Mouse (Mus musculus): ENCODE results near the gene Ttc24. TPM values are rescaled to one million over a fixed set of nuclear protein-coding genes. Genes with fewer than 3 reads are reported as not detected.

The Ttc24 gene
- not detected in 2 replicates for polyA plus RNA-seq (2014; fragmentation: Nextera tagmentation; extraction: Ambion mirVana)

DNA sequence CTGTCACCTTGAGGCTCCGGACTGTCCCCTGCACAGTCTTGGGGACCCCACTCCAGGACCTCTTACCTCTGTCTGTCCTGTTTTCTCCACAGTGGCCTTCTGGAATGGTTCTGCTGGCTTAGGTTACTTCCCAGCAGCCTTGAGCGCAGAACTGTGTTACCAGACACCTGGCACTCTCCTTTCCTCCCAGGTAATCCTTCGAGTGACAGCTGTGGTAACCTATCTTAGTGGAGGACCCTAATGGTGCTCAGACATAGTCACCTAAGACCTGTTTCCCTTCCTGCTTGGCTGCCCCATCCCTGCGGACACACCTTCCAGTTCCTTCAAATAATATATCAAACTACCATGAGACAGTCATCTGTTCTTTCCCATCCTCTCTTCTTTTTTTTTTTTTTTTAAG is at the start of gene Ttc24:
Gene Ttc24, minus strand, starts transcription at position 101 of the 400 bp plus-strand sequence.
- Histone ChIP-seq H3K9ac (replicated peaks; ENCODE audit: low read length) (no peak within 1 kb of the TSS), H3K4me2 (ENCODE audit: low read length) (no peak within 1 kb of the TSS), H3K4me3 (replicated peaks; ENCODE audit: low read depth, low read length) (no peak within 1 kb of the TSS), H3K36me3 (ENCODE audit: control insufficient read depth, insufficient read depth, low read length) (no peaks in the 10 kb centered on the region), H3K9me3 (ENCODE audit: control insufficient read depth, low read length) (no peaks in the 10 kb centered on the region), H3K4me1 (ENCODE audit: control insufficient read depth, insufficient read depth, low read length) (no peaks in the 10 kb centered on the region), H3K27ac (replicated peaks; ENCODE audit: low read depth, low read length) (no peak within 1 kb of the TSS), H3K27me3 (ENCODE audit: control insufficient read depth, insufficient read depth, low read length) (no peaks in the 10 kb centered on the region)
- ATAC-seq (ENCODE audit: low FRiP score, low TSS enrichment) (no peak), DNase-seq (no peak)
- 84% methylated on average over 4 of the region's 4 CpGs for WGBS

DNA sequence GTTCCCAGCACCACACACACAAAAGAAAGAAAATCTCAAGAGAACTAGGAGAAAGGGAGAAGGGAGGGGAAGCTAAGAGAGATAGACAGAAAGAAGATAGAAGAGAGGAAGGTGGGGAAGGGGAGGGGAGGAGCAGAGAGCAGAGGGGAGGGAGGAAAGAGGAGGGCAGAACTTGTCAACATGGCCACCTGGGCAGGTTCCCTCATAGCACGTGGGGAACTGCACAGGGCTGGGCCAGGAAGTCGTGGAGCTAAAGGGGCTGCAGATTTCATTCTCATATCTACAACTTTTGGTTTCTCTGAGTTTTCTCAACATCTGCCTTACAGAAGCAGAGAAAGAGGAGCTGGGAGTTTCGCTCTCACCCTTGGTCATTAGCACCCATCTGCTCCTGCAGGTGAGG is 49.5 kb upstream of the Ttc24 start:
- no peaks in the 10 kb centered on the region for H3K9me3 ChIP-seq (ENCODE audit: control insufficient read depth, low read length)
- WGBS: 75% methylated on average over 3 of the region's 3 CpGs
- H3K4me2 ChIP-seq (ENCODE audit: low read length): no peak overlapping the region
- DNase-seq (no peak), ATAC-seq (ENCODE audit: low FRiP score, low TSS enrichment) (no peak)
- no peaks in the 10 kb centered on the region for H3K4me1 ChIP-seq (ENCODE audit: control insufficient read depth, insufficient read depth, low read length)
- no peak overlapping the region for H3K9ac ChIP-seq (replicated peaks; ENCODE audit: low read length)
- H3K27me3 ChIP-seq (ENCODE audit: control insufficient read depth, insufficient read depth, low read length): no peaks in the 10 kb centered on the region
- H3K27ac ChIP-seq (replicated peaks; ENCODE audit: low read depth, low read length): no peak overlapping the region
- H3K4me3 ChIP-seq (replicated peaks; ENCODE audit: low read depth, low read length): no peak overlapping the region
- H3K36me3 ChIP-seq (ENCODE audit: control insufficient read depth, insufficient read depth, low read length): no peaks in the 10 kb centered on the region

DNA sequence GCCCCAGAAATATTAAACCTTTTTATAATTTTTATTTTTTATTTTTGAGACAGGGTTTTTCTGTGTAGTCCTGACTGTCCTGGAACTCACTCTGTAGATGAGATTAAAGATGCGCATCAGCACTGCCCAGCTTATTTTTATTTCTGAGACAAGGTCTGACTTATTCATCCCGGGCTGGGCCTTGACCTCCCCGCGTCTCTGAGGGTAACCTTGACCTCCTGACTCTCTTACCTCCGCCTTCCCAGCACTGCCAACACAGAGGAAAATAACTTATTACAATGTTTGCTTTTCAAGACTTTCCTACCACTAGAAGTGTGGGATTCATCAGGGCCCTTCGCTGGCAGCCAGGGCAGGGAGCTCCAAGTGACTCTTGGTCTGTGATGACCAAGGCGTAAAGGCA is 48.1 kb upstream of the Ttc24 start:
- Histone ChIP-seq H3K9ac (replicated peaks; ENCODE audit: low read length) (no peak overlapping the region), H3K4me2 (ENCODE audit: low read length) (no peak overlapping the region), H3K9me3 (ENCODE audit: control insufficient read depth, low read length) (no peaks in the 10 kb centered on the region), H3K27me3 (ENCODE audit: control insufficient read depth, insufficient read depth, low read length) (no peaks in the 10 kb centered on the region), H3K4me1 (ENCODE audit: control insufficient read depth, insufficient read depth, low read length) (no peaks in the 10 kb centered on the region), H3K4me3 (replicated peaks; ENCODE audit: low read depth, low read length) (no peak overlapping the region), H3K36me3 (ENCODE audit: control insufficient read depth, insufficient read depth, low read length) (no peaks in the 10 kb centered on the region), H3K27ac (replicated peaks; ENCODE audit: low read depth, low read length) (no peak overlapping the region)
- 92% methylated on average over 7 of the region's 7 CpGs for WGBS
- no peak for DNase-seq
- ATAC-seq (ENCODE audit: low FRiP score, low TSS enrichment): no peak

DNA sequence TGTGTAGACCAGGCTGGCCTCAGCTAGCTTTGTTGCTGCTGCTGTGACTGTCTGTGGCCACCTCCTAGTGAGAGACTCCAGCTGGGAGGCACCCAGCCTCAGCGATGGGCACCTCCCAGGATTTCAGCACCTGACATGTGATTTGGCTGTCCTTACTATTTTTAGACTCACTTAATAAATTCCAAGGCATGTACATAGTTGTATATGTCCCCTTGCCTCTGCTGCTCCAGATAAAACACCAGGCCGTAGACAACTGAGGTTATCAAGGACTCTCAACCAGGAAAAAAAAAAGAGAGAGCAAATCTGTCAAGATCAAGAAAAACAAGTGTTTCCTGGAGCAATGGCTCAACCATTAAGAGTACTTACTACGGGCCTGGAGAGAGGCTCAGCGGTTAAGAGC is 47.1 kb upstream of the Ttc24 start:
- ATAC-seq (ENCODE audit: low FRiP score, low TSS enrichment) (no peak), DNase-seq (no peak)
- Histone ChIP-seq H3K4me1 (ENCODE audit: control insufficient read depth, insufficient read depth, low read length) (no peaks in the 10 kb centered on the region), H3K27ac (replicated peaks; ENCODE audit: low read depth, low read length) (no peak overlapping the region), H3K9me3 (ENCODE audit: control insufficient read depth, low read length) (no peaks in the 10 kb centered on the region), H3K4me3 (replicated peaks; ENCODE audit: low read depth, low read length) (no peak overlapping the region), H3K9ac (replicated peaks; ENCODE audit: low read length) (no peak overlapping the region), H3K4me2 (ENCODE audit: low read length) (no peak overlapping the region), H3K36me3 (ENCODE audit: control insufficient read depth, insufficient read depth, low read length) (no peaks in the 10 kb centered on the region), H3K27me3 (ENCODE audit: control insufficient read depth, insufficient read depth, low read length) (no peaks in the 10 kb centered on the region)
- WGBS: 79% methylated on average over 4 of the region's 4 CpGs

DNA sequence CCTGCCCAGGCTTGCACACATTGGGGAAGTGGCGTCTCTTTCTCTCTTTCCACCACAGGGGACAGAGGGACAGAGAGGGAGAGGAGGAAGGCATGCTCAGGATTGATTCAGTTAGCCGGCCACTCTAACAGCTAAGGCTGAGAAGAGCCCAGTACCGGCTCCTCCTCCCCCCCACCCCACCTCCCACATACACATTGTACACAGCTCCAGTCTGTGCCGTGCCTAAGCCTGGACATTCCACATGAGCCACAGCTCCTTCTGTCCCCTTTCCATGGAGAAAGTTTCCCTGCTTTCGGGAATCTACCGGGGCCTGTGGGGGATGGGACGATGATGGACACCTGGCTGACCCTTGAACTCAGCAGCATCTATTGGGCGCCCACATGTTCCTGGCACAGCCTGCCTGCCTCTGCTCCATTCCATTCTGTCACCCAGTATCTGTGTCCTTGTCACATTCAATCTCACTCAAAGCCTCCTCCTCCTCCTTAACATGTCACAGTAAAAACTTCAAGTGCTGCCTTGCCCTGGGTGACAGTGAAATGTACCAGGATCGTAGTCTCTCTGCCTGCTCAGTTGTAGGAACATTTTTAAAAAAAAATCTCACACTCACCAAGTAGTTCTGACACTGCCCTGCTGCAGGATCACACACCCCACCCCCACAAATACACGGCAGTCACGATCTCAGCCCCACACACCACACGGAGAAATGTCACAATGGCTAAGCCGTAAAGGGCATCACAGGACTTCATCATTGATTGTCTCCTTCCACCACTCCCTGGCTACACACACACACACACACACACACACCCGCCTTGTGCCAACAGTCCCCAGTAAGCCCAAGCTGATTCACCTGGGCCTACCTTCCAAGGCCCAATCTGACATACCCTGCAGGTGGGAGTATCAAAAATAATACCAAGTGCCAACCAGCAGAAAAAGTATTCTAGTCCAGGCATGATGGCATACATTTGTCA is 43.3 kb upstream of the Ttc24 start:
- DNase-seq (no peak), ATAC-seq (ENCODE audit: low FRiP score, low TSS enrichment) (no peak)
- Histone ChIP-seq H3K9me3 (ENCODE audit: control insufficient read depth, low read length) (no peaks in the 10 kb centered on the region), H3K4me1 (ENCODE audit: control insufficient read depth, insufficient read depth, low read length) (no peaks in the 10 kb centered on the region), H3K36me3 (ENCODE audit: control insufficient read depth, insufficient read depth, low read length) (0 out of 2 replicates have a peak, but pooled peaks cover 8% of the 10 kb centered on the region), H3K27ac (replicated peaks; ENCODE audit: low read depth, low read length) (no peak overlapping the region), H3K9ac (replicated peaks; ENCODE audit: low read length) (no peak overlapping the region), H3K4me3 (replicated peaks; ENCODE audit: low read depth, low read length) (no peak overlapping the region), H3K4me2 (ENCODE audit: low read length) (no peak overlapping the region), H3K27me3 (ENCODE audit: control insufficient read depth, insufficient read depth, low read length) (no peaks in the 10 kb centered on the region)
- 77% methylated on average over 14 of the region's 14 CpGs for WGBS

DNA sequence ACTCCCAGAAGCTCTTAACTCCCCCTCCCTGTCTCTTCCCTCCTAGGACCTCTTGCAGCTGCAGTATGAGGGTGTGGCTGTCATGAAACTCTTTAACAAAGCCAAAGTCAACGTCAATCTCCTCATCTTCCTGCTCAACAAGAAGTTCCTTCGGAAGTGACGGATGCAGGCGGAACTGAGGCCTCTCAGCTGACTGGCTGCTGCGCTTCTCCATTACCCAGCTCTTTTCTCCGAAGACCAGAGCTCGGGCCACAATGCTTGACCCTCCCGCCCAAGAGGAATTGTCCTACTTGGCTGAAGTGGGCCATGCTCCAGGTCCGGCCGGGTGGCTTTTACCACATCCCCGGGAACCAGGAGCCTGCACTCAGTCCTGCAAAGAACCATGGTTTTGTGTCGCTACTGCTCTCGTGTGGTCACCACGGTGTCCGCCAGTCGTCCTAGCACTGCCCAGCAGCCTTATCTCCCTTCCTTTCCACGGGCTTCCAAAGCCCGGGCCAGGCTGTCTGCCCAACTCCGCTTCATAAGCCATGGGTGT is 42.1 kb upstream of the Ttc24 start:
- Histone ChIP-seq H3K36me3 (ENCODE audit: control insufficient read depth, insufficient read depth, low read length) (0 out of 2 replicates have a peak, but pooled peaks cover 11% of the 10 kb centered on the region), H3K4me1 (ENCODE audit: control insufficient read depth, insufficient read depth, low read length) (no peaks in the 10 kb centered on the region), H3K27ac (replicated peaks; ENCODE audit: low read depth, low read length) (no peak overlapping the region), H3K9me3 (ENCODE audit: control insufficient read depth, low read length) (no peaks in the 10 kb centered on the region), H3K27me3 (ENCODE audit: control insufficient read depth, insufficient read depth, low read length) (no peaks in the 10 kb centered on the region), H3K9ac (replicated peaks; ENCODE audit: low read length) (no peak overlapping the region), H3K4me3 (replicated peaks; ENCODE audit: low read depth, low read length) (no peak overlapping the region), H3K4me2 (ENCODE audit: low read length) (no peak overlapping the region)
- 91% methylated on average over 19 of the region's 19 CpGs for WGBS
- ATAC-seq (ENCODE audit: low FRiP score, low TSS enrichment): no peak
- DNase-seq: no peak

DNA sequence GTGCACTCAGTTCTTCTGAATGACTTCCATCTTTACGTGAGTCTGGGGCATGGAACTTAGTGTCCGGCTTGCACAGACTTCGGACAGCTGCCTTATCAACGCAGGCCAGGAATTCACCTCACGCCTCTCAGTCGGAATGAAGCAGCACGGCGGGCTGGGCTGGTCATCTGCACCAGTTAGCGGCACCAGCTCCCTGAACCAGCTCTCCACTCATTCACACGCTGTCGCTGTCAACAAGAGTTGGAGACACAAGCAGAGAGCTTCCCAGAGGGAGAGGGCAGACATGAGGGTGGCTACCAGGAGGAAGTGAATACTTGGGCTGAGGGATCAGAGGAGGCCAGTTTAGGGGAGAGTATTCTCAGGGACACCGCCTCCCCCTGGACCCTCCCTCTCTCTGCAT is 36.3 kb upstream of the Ttc24 start:
- H3K4me2 ChIP-seq (ENCODE audit: low read length): no peak overlapping the region
- no peak overlapping the region for H3K4me3 ChIP-seq (replicated peaks; ENCODE audit: low read depth, low read length)
- H3K4me1 ChIP-seq (ENCODE audit: control insufficient read depth, insufficient read depth, low read length): no peaks in the 10 kb centered on the region
- no peak overlapping the region for H3K9ac ChIP-seq (replicated peaks; ENCODE audit: low read length)
- no peaks in the 10 kb centered on the region for H3K9me3 ChIP-seq (ENCODE audit: control insufficient read depth, low read length)
- H3K27me3 ChIP-seq (ENCODE audit: control insufficient read depth, insufficient read depth, low read length): no peaks in the 10 kb centered on the region
- 94% methylated on average over 12 of the region's 12 CpGs for WGBS
- H3K36me3 ChIP-seq (ENCODE audit: control insufficient read depth, insufficient read depth, low read length): 0 out of 2 replicates have a peak, but pooled peaks cover 11% of the 10 kb centered on the region
- ATAC-seq (ENCODE audit: low FRiP score, low TSS enrichment): no peak
- no peak overlapping the region for H3K27ac ChIP-seq (replicated peaks; ENCODE audit: low read depth, low read length)
- no peak for DNase-seq

DNA sequence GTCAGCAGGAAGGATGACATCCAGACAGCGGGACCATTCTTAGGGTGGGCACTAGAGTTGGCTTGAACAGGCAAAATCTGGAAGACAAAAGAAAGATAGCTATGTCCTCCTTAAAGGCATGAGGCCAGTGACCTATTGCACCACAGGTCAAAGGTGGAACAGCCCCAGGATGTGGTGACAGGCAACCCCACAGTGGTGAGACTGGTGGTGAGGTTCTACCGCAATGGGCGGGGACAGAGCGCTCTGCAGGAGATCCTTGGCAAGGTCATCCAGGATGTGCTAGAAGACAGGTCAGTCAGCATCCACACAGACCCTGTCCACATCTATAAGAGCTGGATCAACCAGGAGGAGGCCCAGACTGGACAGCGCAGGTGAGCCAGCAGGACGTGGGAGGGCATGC is 31.0 kb upstream of the Ttc24 start:
- H3K4me3 ChIP-seq (replicated peaks; ENCODE audit: low read depth, low read length): no peak overlapping the region
- DNase-seq (no peak), ATAC-seq (ENCODE audit: low FRiP score, low TSS enrichment) (no peak)
- H3K4me2 ChIP-seq (ENCODE audit: low read length): no peak overlapping the region
- H3K9me3 ChIP-seq (ENCODE audit: control insufficient read depth, low read length): no peaks in the 10 kb centered on the region
- no peak overlapping the region for H3K27ac ChIP-seq (replicated peaks; ENCODE audit: low read depth, low read length)
- 96% methylated on average over 6 of the region's 6 CpGs for WGBS
- H3K9ac ChIP-seq (replicated peaks; ENCODE audit: low read length): no peak overlapping the region
- peaks cover 6% of the 10 kb centered on the region; the same call in 1 of the 2 replicates for H3K36me3 ChIP-seq (ENCODE audit: control insufficient read depth, insufficient read depth, low read length)
- H3K27me3 ChIP-seq (ENCODE audit: control insufficient read depth, insufficient read depth, low read length): no peaks in the 10 kb centered on the region
- no peaks in the 10 kb centered on the region for H3K4me1 ChIP-seq (ENCODE audit: control insufficient read depth, insufficient read depth, low read length)

DNA sequence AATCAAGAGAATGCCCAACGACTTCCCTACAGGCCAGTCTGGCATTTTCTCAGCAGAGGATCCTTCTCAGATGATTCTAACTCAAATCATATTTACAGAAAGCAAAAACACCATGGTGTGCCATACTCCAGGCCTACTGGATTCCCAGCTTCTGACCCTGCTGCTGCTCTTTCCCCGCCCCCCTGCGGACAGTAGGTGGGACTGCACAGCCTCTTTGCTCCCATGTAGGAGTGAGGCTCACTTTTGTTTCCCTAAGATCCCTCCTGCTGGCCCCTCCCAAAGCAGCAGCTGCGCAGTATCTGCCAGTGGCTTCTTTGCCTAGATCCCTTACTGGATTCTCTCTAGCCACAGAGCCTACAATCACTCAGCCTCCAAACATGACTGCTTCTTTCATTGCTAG is 28.0 kb upstream of the Ttc24 start:
- no peak for ATAC-seq (ENCODE audit: low FRiP score, low TSS enrichment)

More for the DNA sequence above, 28.0 kb upstream of the Ttc24 start:
- Histone ChIP-seq H3K36me3 (ENCODE audit: control insufficient read depth, insufficient read depth, low read length) (peaks cover 6% of the 10 kb centered on the region; the same call in 1 of the 2 replicates), H3K4me1 (ENCODE audit: control insufficient read depth, insufficient read depth, low read length) (no peaks in the 10 kb centered on the region), H3K27ac (replicated peaks; ENCODE audit: low read depth, low read length) (no peak overlapping the region), H3K9ac (replicated peaks; ENCODE audit: low read length) (no peak overlapping the region), H3K4me3 (replicated peaks; ENCODE audit: low read depth, low read length) (no peak overlapping the region), H3K4me2 (ENCODE audit: low read length) (no peak overlapping the region), H3K9me3 (ENCODE audit: control insufficient read depth, low read length) (no peaks in the 10 kb centered on the region), H3K27me3 (ENCODE audit: control insufficient read depth, insufficient read depth, low read length) (no peaks in the 10 kb centered on the region)
- 74% methylated on average over 4 of the region's 4 CpGs for WGBS
- DNase-seq: no peak
